Mouse (Mus musculus) spleen, postnatal 4 days (tissue): ENCODE data around the gene Atp1a2.

Source experiments
- DNase-seq, 2 experiments: peaks; one replicate each; pipeline ENCODE4 v3.0.0; 2022; ENCODE audit warnings: low spot score in 2 of 2

The Atp1a2 gene

GRCm38 (mm10) chr1:172305153-172305552 is 7.3 kb upstream of the Atp1a2 start:
- no peak for DNase-seq

DNA sequence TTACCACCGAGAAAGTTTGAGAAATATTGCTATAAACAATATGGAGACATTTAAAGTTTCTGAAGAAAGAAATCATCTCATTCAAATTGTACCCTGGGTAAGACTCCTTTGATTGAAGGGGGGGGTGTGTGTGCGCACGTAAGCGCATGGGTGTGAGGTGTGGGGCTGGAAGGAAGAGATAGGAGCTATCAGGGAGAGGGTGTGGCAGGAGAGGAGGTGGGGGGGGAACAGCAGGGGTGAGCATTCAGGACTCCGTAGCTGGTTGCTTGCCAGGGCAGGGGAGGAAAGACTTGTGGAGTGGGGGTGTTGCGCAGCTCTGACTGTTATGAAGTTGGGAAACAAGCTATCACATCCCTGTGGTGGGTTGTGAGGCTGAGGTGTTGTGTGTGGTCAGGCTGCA is 6.6 kb upstream of the Atp1a2 start:
- DNase-seq: no peak

DNA sequence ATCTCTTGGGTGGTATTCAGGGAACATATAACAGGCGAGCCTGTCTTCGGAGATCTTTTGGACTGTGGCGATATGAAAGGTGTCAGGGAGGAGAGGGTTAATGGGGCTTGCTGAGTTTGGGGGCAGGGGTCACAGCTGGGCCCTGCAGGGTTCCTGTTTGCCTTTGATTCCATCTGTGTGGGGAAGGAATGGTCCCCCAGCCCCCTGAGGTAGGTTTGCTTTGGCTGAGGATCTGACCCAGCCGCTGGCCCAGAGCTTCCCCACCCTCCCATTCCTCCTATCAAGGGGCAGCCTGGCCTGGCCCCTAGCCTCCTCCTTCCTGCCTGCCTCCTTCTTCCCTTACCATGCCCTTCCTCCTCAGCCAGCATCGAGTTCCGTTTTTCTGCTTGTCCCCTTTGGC is 5.0 kb upstream of the Atp1a2 start:
- no peak for DNase-seq

DNA sequence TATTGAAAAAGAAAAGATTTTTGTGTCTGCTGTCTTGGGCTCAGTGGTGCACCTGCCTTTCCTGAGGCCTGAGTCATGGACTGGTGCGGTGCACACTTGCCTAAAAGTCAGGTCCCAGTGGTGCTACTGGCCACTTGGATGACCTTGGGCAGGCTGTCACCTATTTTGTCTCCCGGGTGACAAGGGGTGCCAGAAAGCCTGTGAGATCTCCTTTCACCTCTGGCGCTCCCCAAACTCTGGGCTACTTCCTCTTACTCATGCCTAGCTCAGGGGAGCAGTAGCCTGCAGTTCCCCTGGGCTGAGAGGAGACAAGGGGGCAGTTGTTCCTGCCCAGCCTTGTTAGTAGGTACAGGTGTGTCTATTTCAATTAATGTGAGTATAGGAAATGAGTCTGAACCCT is 4.4 kb upstream of the Atp1a2 start:
- DNase-seq: no peak

- DNase-seq: no peak
These were observed 3.3 kb upstream of the Atp1a2 start for GRCm38 (mm10) chr1:172301180-172301579.

GRCm38 (mm10) chr1:172300247-172300646 is 2.4 kb upstream of the Atp1a2 start:
- no peak for DNase-seq

DNA sequence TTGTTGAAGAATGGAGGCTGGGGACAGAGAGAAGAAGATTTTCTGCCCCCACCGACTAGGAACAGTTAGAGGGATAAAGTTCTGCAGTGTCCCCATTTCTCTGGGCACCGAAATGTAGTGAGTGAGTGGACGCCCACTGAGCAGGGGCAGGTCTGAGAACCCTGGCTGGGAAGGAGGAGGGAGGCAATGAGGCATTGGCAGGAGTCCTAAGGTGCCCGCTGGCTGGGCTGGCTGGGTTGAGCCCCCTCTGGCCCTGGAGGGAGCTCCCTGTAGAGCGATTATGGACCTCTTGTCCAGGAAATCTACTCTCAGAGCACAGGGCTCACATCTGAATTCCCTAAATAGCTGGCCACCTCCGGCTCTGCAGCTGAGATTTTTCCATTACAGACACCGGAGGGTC is 1.7 kb upstream of the Atp1a2 start:
- no peak for DNase-seq

DNA sequence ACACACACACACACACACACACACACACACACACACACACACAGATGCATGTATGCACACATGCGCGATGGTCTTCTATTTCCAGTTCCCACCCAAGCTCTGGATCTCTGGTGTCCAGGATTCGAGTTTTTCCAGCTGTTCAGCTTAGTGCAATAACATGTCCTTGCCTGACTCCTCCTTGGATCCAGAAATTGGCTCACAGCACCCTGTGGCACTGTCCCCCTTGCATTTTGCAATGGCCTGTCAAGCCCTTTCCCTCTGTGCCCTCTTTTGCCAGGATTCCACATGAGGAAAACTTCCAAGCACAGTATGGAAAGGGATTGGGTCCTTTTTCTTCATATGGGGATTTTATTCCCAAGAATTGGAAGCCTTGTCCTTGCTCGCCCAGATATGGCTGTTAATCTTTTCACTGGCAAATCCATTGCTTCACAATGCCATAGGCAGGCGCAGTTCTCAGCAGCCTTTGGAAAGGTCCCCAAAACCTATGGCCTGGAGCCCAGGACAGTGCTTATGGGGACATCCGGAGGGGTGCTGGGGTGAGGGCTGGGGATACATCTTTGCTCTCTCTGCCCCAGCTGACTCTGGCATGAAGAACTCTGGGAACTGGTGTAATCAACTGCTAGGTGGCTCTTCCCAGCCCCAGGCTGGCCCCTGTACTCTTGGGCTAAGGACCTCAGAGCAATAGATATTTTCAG is 901 bp downstream of the Atp1a2 start:
- DNase-seq: no peak

DNA sequence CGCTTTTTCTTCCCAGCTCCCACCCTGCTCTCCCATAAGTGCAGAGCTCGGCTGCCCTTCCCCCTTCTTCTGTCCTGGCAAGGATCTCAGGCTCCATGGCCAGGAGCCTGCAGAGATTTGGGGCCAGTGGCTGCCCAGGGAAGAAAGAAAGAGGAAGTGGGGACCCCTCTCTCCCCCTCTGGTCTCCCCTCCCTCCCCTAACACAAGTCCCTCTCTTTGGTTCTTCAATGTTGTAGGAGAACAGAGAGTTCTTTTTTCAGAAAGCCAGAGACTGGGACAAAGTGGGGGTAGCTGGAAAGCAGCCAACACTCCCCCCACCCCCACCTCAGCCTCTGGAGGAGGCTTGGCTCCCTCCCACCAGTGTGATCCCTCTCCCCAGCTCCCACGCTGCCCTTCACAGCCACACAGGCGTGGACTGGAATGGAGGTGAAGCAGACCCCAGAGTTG is 2.1 kb downstream of the Atp1a2 start:
- no peak for DNase-seq

DNA sequence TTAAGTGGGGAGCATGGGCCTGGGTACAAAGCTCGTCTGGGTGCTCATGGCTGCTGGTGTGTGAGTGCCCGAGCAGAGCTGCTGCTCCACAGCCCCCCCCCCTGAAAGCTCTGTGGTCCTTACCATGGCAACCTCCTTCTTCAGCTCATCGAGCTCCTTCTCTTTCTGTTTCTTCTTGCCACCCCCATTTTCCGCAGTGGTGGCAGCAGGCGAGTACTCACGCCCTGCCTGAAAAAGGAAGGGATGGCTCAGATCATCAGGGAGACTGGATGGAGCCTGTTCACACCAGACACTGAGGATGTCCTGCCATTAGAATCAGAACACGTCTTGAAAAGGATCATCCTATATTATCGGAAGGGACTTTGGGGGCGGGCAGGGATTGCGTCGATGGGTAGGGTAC is 4.4 kb downstream of the Atp1a2 start:
- DNase-seq: no peak

GRCm38 (mm10) chr1:172292880-172293279 is 5.0 kb downstream of the Atp1a2 start:
- DNase-seq: no peak

DNA sequence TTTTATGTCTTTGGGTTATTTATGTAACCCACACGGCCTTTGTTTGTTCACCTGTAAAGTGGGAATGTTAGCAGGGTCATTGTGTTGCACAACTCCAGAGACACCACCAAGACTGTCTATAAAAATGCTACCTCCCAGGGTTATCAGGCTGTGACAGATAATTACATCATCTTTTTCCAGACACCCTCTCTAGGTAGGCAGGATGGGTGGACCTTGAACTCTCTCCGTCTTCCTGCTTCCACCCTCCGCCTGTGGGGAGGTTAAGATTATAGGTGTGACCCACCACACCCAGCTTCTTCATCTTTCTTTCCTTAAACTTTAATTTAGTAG is 8.3 kb downstream of the Atp1a2 start:
- no peak for DNase-seq

DNA sequence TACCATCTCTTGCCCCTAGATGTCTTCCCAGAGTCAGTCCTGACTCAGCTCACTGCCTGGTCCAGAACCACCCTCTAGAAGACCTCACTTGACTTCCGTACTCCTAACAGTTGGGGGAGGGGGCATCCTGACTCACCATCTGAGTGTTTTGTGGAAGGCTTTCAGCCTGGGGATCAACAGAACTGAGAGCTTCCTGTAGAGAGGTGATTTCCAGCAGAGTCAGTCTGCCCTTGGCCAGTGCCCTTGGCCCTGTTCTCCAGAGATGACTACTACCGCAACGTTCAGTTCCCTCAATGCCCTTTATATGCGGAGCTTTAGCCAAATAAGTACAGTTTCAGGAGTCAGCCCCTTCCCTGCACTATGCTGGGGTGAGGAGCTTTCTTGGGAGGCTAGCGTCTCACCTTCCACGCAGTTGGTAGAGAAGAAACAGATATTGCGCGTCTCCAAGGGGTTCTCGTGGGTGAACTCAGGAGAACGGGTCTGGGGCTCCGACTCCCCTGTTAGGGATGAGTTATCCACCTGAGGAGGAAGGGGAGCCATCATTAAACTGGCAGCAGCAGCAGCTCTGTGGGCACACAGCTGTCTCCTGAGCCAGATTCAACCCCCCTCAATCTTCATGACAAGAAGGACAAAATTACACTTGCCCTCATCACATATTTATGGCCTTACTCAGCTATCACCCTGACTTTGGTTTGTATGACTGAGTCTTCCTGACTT is 8.8 kb downstream of the Atp1a2 start:
- DNase-seq: no peak

GRCm38 (mm10) chr1:172286740-172287139 is 11.1 kb downstream of the Atp1a2 start:
- no peak for DNase-seq

GRCm38 (mm10) chr1:172284221-172284620 is 13.6 kb downstream of the Atp1a2 start:
- DNase-seq: no peak

GRCm38 (mm10) chr1:172283073-172283472 is 14.8 kb downstream of the Atp1a2 start:
- DNase-seq: no peak

DNA sequence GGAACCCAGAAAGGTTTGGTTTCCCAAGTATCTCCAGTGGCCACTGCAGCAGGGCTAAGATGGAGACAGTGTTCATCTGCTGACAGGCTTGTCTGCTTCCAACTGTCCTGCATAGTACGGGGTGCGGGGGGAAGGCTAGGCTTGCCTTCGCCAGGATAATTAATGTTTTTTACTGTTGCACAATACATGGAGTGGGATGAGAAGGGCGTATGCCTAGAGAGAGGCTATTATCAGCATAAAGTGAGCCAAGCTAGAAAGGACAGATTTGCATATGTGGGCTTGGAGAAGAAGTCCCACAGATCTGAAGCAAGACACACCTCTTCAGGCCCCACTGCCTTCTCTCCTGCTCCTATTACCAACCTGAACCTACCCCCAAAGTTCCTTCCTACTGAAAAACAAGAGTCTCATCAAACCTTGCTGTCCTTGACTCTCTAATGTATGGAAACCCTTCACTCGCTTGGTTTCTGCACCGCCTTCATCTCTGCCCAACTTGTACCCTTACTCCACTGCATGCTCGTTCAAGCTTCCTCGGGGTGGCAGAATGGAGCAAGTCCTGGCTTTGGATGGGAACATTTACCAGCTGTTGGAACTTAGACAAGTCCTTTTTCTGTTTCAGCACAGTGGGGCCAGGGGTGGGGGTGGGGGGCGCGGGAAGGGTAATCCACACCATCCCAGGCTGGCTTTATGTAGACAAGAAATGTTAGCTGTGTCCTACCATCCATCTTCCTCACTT is 16.2 kb downstream of the Atp1a2 start:
- no peak for DNase-seq

DNA sequence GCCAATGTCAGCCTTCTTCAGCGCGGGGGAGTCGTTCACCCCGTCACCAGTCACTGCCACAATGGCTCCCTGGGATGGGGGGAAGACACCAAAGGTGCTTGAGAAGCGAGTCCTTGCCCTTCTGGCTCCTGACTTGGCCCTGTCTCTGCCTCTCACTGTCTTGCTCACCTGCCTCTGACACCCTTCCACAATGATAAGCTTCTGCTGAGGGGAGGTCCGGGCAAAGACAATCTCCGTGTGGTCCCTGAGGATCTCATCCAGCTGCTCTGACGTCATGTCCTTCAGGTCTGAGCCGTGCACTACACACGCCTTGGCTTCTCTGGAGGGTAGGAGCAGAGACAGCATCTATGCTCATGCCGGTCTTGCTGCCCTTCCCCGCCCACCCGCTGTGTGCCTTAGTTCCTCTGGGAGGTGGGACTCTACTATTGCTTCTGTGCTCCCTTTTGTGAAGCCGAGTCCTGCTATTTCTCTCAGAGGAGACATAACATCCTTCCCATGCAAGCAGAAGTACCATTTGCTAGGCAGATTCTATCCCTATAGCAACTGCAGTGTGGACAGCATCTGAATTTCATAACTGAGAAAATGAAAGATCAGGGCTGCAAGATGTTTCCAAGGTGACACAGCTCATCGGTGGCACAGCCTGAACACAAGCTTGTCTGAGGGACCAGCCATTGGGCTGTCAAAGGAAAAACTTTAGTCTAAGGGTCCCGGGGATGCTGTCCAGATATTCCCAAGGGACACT is 17.9 kb downstream of the Atp1a2 start:
- DNase-seq: no peak

DNA sequence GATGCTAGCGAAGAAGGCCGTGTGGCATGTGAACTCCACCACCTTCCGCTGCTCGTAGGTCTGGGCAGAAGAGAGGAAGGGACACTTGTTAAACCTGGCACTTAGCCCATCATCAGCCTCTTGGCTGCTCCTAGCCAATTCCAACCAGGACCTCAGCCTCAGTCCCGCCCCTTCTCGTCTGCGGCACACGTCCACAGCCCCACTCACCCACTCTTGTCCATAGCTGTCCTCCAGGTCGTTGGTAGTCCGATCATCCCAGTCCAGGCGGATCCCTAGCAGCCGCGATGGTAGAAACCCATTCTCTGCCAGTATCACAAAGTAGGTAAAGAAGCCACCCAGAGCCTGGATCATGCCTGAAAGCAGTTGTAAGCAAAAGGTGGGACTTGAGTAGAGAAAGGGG is 19.5 kb downstream of the Atp1a2 start:
- no peak for DNase-seq

- DNase-seq: peak in 1 of 2 experiments; percentile 43
These were observed 20.7 kb downstream of the Atp1a2 start for GRCm38 (mm10) chr1:172277172-172277571.

DNA sequence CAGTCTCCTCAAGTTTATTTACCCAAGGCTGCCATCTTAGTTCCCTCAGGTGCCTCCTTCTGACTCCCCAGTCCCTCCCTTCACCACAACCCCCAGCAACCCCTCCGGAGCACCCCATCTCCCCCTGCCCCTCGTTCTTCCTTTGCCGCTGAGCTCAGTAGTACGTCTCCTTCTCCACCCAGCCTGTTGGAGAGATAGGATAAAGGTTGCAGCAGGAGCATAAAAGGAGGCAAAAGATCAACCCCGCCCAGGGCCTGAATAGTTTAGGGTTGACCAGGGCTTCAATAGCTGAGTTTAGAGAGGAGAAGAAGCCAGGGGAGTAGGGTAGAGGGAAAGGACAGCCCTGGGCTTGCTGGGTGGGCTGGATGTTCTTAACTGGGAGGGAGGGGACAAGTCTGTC is 23.3 kb downstream of the Atp1a2 start:
- DNase-seq: no peak

- no peak for DNase-seq
These were observed 23.7 kb downstream of the Atp1a2 start for GRCm38 (mm10) chr1:172274116-172274515.
